Mouse (Mus musculus) erythroblast, embryonic 14.5 days (primary cell): Measurements from ENCODE around the gene Dyrk1a.

Experiments used
- GATA1 ChIP-seq: IDR thresholded peaks from 2 replicates; pipeline ENCODE4 v1.6.1; 2012; ENCODE audit warnings: low read length, inconsistent platforms, mixed read lengths
- TAL1 ChIP-seq: IDR thresholded peaks from 3 replicates; pipeline ENCODE4 v1.6.1; 2012; ENCODE audit warnings: low read length, inconsistent platforms, mixed read lengths

- TF ChIP-seq TAL1 (no peak), GATA1 (no peak)
These were observed 155.0 kb downstream of the Dyrk1a start for GRCm38 (mm10) chr16:94724747-94725211.
